Mouse (Mus musculus): ENCODE measurements around the gene Smarcc1.

- TF ChIP-seq POLR2AphosphoS2 (IDR thresholded peaks at IDR 0.05; ENCODE audit: low read length) (no peak), BHLHE40 (IDR thresholded peaks at IDR 0.05; ENCODE audit: borderline replicate concordance, low read depth, low read length) (no peak)
Measured at GRCm38 (mm10) chr9:110093303-110093702, 24.2 kb upstream of the Smarcc1 start.
